10 mouse cellular contexts compared by ENCODE assay signal in the genomic region with DNA sequence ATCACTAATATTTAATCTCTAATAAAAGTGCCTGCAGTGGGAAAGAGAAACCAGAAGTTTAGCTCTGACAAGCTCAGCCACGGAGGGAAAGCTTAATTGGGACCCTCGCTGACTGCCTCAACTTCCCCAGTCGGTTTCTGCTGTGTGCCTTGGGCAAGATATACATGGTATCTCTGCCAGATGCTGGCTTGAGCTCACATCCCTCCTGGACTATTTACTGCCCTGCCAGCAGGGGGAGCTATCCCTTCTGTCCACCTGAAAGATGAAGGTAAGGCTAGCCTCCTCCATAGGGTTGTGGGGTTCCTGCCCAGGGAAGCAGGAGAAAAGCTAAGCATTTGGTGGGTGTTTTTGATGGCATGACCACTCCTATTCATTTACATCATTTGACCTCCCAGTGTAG. TPM values are rescaled to one million over a fixed set of nuclear protein-coding genes. Genes with fewer than 3 reads are reported as not detected.
DNase-seq lines count a peak whose midpoint lies in the region; TF ChIP-seq lines count a peak whose summit lies in the region.
"Had no signal": no experiment of that assay in that cellular context is flagged by ENCODE, and none has a peak within 500 bp of the region (broad histone marks: within the 10 kb centered on the region; RNA-seq: fewer than 3 reads in every experiment).

No protein-coding gene starts in this region.

- DNase-seq in heart, adult 2 months: no peak
- DNase-seq in heart, postnatal 4 days: no peak
- peak; percentile 26 to 65 for DNase-seq in spleen, postnatal 10 days (ENCODE audit: low spot score in 2 of 2)
- no peak for DNase-seq in spleen, adult 18-20 months
- peak; percentile 45 for DNase-seq in adrenal gland, adult 2 months
- no peak for DNase-seq in Muller cell, postnatal 12 days (ENCODE audit: inconsistent ontology term)
- no peak for DNase-seq in layer of hippocampus, adult 18-20 months (ENCODE audit: low spot score in 2 of 2)
- DNase-seq: right cerebral cortex, adult 18-20 months had no signal

- H3K79me2 ChIP-seq in heart, adult 2 months (replicated peaks; ENCODE audit: control insufficient read depth, insufficient read depth, low read length): no peaks in the 10 kb centered on the region

- 67% methylated on average over 3 of the region's 3 CpGs for WGBS in heart, adult 2 months
- WGBS in small intestine, adult 2 months: 70% methylated on average over 3 of the region's 3 CpGs

- no peaks in the 10 kb centered on the region for H3K36me3 ChIP-seq in heart, adult 2 months (ENCODE audit: control insufficient read depth, insufficient read depth, low read length)
- no peaks in the 10 kb centered on the region for H3K36me3 ChIP-seq in small intestine, adult 2 months (ENCODE audit: control insufficient read depth, insufficient read depth, low read length)
- H3K36me3 ChIP-seq: hindbrain, embryonic 12.5 days had no signal

- no peaks in the 10 kb centered on the region for H3K27me3 ChIP-seq in heart, adult 2 months (ENCODE audit: control insufficient read depth, insufficient read depth, low read length)
- no peaks in the 10 kb centered on the region for H3K27me3 ChIP-seq in small intestine, adult 2 months (ENCODE audit: control insufficient read depth, insufficient read depth, low read length)
- H3K27me3 ChIP-seq: hindbrain, embryonic 12.5 days had no signal

- H3K27ac ChIP-seq in heart, adult 2 months: no peak overlapping the region
- H3K27ac ChIP-seq in small intestine, adult 2 months (ENCODE audit: insufficient read depth, low read depth, low read length): no peak overlapping the region
- H3K27ac ChIP-seq: hindbrain, embryonic 12.5 days had no signal

- TF ChIP-seq POLR2A in heart, adult 2 months (IDR thresholded peaks at IDR 0.05; ENCODE audit: insufficient read depth, low read depth, low read length): no peak
- TF ChIP-seq POLR2A in small intestine, adult 2 months (IDR thresholded peaks at IDR 0.05; ENCODE audit: low read depth, low read length): no peak

- no peak overlapping the region for H3K9ac ChIP-seq in heart, adult 2 months (ENCODE audit: low read depth, low read length)
- H3K9ac ChIP-seq: hindbrain, embryonic 12.5 days had no signal

- H3K4me3 ChIP-seq in heart, adult 2 months: no peak overlapping the region
- H3K4me3 ChIP-seq in small intestine, adult 2 months (ENCODE audit: low read depth, low read length): no peak overlapping the region
- H3K4me3 ChIP-seq: hindbrain, embryonic 12.5 days had no signal

- TF ChIP-seq EP300 in heart, adult 2 months (IDR thresholded peaks at IDR 0.05; ENCODE audit: insufficient read depth, low read depth, low read length): no peak

- peak; percentile 68 for TF ChIP-seq CTCF in heart, adult 2 months (IDR thresholded peaks at IDR 0.05)
- TF ChIP-seq CTCF in small intestine, adult 2 months (IDR thresholded peaks at IDR 0.05; ENCODE audit: extremely low read depth, insufficient read length, insufficient replicate concordance, low read depth, low read length): peak; percentile 62; the same call in 1 of the 2 replicates

- intact Hi-C loops in heart, adult 2 months (cut with DNase I): loop anchor here (5.0 kb wide), 1 partner anchor 72 kb away; no protein-coding TSS in a partner anchor

- no peaks in the 10 kb centered on the region for H3K4me1 ChIP-seq in heart, adult 2 months (ENCODE audit: control insufficient read depth, insufficient read depth, low read length)
- no peaks in the 10 kb centered on the region for H3K4me1 ChIP-seq in small intestine, adult 2 months (ENCODE audit: control insufficient read depth, insufficient read depth, insufficient read length, low read length)
- H3K4me1 ChIP-seq: hindbrain, embryonic 12.5 days had no signal

RNA-seq across cellular contexts. Expression of a gene that starts 43.8 kb away (rescaled TPM):
- total RNA-seq in heart, adult 2 months (2021): under 1 TPM; 0.45 to 0.63 TPM
- polyA plus RNA-seq in heart, adult 2 months (2012; rRNA removed): 0.18 and 0.21 TPM in 2 replicates
- total RNA-seq in heart, postnatal 4 days (2021): 1 to 10 TPM; 2.0 to 2.5 TPM
- 1 to 10 TPM in 1 of 2 experiments, under 1 TPM in 1; 0.97 to 3.0 TPM for total RNA-seq in adrenal gland, adult 2 months (2021)
- 0.07 and 0.13 TPM in 2 replicates for polyA plus RNA-seq in adrenal gland, adult 2 months (2012; rRNA removed)
- polyA plus RNA-seq in small intestine, adult 2 months (2012; rRNA removed): 0.43 and 0.48 TPM in 2 replicates
- 1 to 10 TPM in 1 of 2 experiments, under 1 TPM in 1; 0.84 to 1.6 TPM for total RNA-seq in layer of hippocampus, adult 18-20 months (2021)

Comparison
In these comparisons a context has a peak if more than half of its experiments do, and no peak if none do; other contexts are left out.
1. DNase-seq: peak in spleen, postnatal 10 days (2 of 2) and adrenal gland, adult 2 months (single experiment); none in heart, adult 2 months (0 of 2), heart, postnatal 4 days (single experiment), spleen, adult 18-20 months (0 of 2), Muller cell, postnatal 12 days (single experiment) and layer of hippocampus, adult 18-20 months (0 of 2).